Mouse (Mus musculus) neutrophil, adult 59 days (primary cell): ENCODE data around the gene Sfswap. TPM values are rescaled to one million over a fixed set of nuclear protein-coding genes. Genes with fewer than 3 reads are reported as not detected.

Source experiments
- total RNA-seq, 2 experiments: library from RNA; stranded (reverse); gene quantifications; 1 replicate in 1 of 2; 2 replicates in 1 of 2; pipeline ENCODE4 v1.2.4; 2023

Gene Sfswap
- 10 to 100 TPM; 77.5 to 94.1 TPM for total RNA-seq

DNA sequence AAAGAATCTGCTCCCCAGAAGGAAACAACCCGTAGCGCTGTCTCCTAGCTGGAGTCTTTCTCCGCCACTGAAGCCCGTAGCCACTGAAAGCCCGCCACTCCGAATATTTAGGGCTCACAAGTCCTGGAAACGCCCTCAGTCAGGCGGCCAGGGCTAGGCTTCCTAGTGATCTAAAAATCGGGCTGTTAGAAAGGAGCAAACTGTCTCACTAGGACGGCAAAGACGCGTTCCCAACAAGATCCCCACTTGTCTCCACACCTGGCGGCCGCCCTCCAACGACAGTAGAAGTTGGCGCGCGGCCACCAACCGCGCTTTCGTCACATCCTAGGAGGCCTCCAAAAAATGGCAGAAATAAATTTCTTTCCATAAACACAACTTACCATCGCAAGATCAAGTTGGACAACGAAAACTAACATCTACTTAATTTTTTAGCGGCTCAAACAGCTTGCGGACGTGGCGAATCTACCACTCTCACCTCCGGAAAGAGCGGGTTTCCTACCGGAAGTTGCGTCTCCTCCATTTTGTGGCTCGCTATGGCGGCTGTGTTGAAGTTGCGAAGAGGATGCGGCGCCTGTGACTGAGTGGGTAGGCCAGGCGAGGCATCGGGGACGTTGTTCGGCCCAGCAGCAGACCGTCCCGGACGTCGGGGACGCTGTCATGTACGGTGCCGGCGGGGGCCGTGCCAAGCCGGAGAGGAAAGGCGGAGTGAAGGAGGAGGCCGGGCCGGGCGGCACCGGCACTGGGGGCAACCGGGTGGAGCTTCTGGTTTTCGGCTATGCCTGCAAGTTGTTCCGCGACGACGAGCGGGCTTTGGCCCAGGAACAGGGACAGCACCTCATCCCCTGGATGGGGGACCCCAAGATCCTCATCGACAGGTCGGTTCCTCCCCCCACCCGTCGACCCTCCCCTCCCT, at the start of gene Sfswap:
Gene Sfswap (plus strand): TSS at position 500 of the 913 bp plus-strand sequence.

DNA sequence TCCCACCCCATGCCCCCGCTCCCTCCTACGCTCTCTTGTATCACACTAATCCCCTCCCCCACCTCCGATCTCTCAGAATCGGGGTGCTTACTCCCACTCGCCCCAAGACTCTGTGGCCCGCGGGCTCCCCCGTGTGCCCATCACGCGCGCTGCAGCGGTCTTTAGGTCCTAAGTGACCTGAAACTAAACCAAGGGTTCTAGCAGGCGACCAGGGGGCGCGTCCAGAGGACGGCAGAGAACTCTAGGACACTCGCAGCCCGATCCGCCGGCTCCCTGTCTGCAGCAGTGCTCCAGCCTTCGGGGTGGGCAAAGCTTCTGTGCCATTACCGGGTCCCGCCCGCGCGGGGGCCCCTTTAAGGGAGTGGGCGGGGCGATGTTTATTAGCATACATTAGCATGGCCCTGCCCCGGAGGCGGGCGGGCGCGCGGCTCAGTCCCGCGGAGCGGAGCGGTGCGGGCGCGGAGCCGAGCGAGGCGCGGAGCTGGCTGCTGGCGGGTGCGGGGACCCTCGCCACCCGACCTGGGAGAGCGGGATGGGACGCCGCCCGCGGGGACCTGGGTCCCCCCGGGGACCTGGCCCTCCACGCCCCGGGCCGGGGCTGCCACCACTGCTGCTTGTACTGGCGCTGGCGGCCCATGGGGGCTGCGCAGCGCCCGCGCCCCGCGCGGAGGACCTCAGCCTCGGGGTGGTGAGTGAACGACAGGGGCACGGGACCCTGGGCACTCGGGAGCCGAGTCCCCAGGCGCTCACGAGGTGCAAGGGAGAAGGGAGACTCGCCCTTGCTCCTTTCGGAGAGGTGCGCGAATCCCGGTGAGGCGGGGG, 83.0 kb downstream of the Sfswap start, which contains the start of gene Mmp17:
Gene Mmp17 (plus strand): TSS at position 409 of the 822 bp plus-strand sequence.

Other genes with a start within 250 kb of the Sfswap start
- under 1 TPM; 0.37 to 0.93 TPM for gene Mmp17, start 82.9 kb downstream of the Sfswap start, total RNA-seq
- gene Zfp11, start 168.9 kb downstream of the Sfswap start, total RNA-seq, result 1 to 10 TPM in 1 of 2 experiments, under 1 TPM in 1; 0.95 to 1.0 TPM
- gene Sept14, start 207.3 kb downstream of the Sfswap start, total RNA-seq, result not detected
- 10 to 100 TPM; 41.4 to 44.2 TPM for gene Mrps17, start 214.3 kb downstream of the Sfswap start, total RNA-seq
- gene Nipsnap2, start 223.8 kb downstream of the Sfswap start, total RNA-seq, result 10 to 100 TPM; 34.8 to 39.0 TPM